Mouse (Mus musculus) left cerebral cortex, adult 8-10 months (tissue): Measurements from ENCODE around the gene Nos1. TPM values are rescaled to one million over a fixed set of nuclear protein-coding genes. Genes with fewer than 3 reads are reported as not detected.
A peak's percentile ranks its signal among the peaks of the same experiment; 100 is the strongest.
"Not testable (repeated sequence)": the region's sequence is repeated elsewhere in the genome, so short reads cannot be mapped to it uniquely, and the experiment has no call there.

ENCODE experiments used
- DNase-seq, 2 experiments: peaks; one replicate each; pipeline ENCODE4 v3.0.0; 2022; ENCODE audit warnings: low spot score in 2 of 2
- total RNA-seq, 4 experiments: library from RNA; stranded (reverse); gene quantifications; 2 replicates each; pipeline ENCODE4 v1.2.4; 2022

Nos1 gene
- total RNA-seq, 4 experiments from 2014 or later: 33.3 to 38.5 (median 34.3) TPM

- no peak for DNase-seq
Observed at GRCm38 (mm10) chr5:117837731-117838130, 56.9 kb downstream of the Nos1 start.

GRCm38 (mm10) chr5:117839501-117839900 is 58.7 kb downstream of the Nos1 start:
- DNase-seq: no peak

- no peak for DNase-seq
Observed at GRCm38 (mm10) chr5:117840203-117840602, 59.4 kb downstream of the Nos1 start.

- DNase-seq: peak in 1 of 2 experiments; percentile 13
Observed at GRCm38 (mm10) chr5:117840988-117841387, 60.2 kb downstream of the Nos1 start.

- peak in 1 of 2 experiments; percentile 16 for DNase-seq
Observed at GRCm38 (mm10) chr5:117841651-117842347, 61.0 kb downstream of the Nos1 start.

GRCm38 (mm10) chr5:117842699-117843098 is 61.9 kb downstream of the Nos1 start:
- DNase-seq: no peak

- DNase-seq: no peak
Observed at GRCm38 (mm10) chr5:117844611-117845010, 63.8 kb downstream of the Nos1 start.

- no peak for DNase-seq
Observed at GRCm38 (mm10) chr5:117850474-117850873, 69.6 kb downstream of the Nos1 start.

GRCm38 (mm10) chr5:117853741-117854140 is 72.9 kb downstream of the Nos1 start:
- no peak for DNase-seq

- DNase-seq: peak; percentile 34 to 80
Observed at GRCm38 (mm10) chr5:117864588-117865300, 83.9 kb downstream of the Nos1 start.

- no peak for DNase-seq
Observed at GRCm38 (mm10) chr5:117865876-117866275, 85.0 kb downstream of the Nos1 start.

GRCm38 (mm10) chr5:117871614-117872013 is 90.8 kb downstream of the Nos1 start:
- DNase-seq: no peak

GRCm38 (mm10) chr5:117873807-117874206 is 93.0 kb downstream of the Nos1 start:
- DNase-seq: no peak

GRCm38 (mm10) chr5:117874236-117874635 is 93.4 kb downstream of the Nos1 start:
- no peak for DNase-seq

GRCm38 (mm10) chr5:117879136-117879535 is 98.3 kb downstream of the Nos1 start:
- no peak for DNase-seq

GRCm38 (mm10) chr5:117880916-117881555 is 100.2 kb downstream of the Nos1 start:
- DNase-seq: peak in 1 of 2 experiments; percentile 37

GRCm38 (mm10) chr5:117882411-117882810 is 101.6 kb downstream of the Nos1 start:
- not testable (repeated sequence) for DNase-seq

GRCm38 (mm10) chr5:117884991-117885390 is 104.2 kb downstream of the Nos1 start:
- DNase-seq: no peak

GRCm38 (mm10) chr5:117888126-117888525 is 107.3 kb downstream of the Nos1 start:
- DNase-seq: no peak

GRCm38 (mm10) chr5:117888946-117889345 is 108.1 kb downstream of the Nos1 start:
- DNase-seq: no peak

GRCm38 (mm10) chr5:117889571-117889970 is 108.7 kb downstream of the Nos1 start:
- no peak for DNase-seq

- DNase-seq: no peak
Observed at GRCm38 (mm10) chr5:117890871-117891270, 110.0 kb downstream of the Nos1 start.
